Mouse (Mus musculus) liver, postnatal 0 days (tissue): ENCODE measurements around the gene Olfr213.

Source experiments
- CTCF ChIP-seq: sonication (generic); IDR thresholded peaks from 2 replicates; pipeline ENCODE4 v1.5.1; 2016; ENCODE audit warnings: antibody characterized with exemption, low read depth
- EP300 ChIP-seq: IDR thresholded peaks from 2 replicates; pipeline ENCODE4 v1.6.1; 2016; ENCODE audit warnings: antibody characterized with exemption, low read depth, mild to moderate bottlenecking

- TF ChIP-seq CTCF (no peak), EP300 (no peak)
These were observed 49.5 kb upstream of the Olfr213 start, which contains the start of gene Olfr211 for GRCm38 (mm10) chr6:116488791-116489190.
